Mouse (Mus musculus) MEL (cell line): ENCODE measurements around the gene Nfia. TPM values are rescaled to one million over a fixed set of nuclear protein-coding genes. Genes with fewer than 3 reads are reported as not detected.

ENCODE experiments used
- DNase-seq: peaks from one replicate; pipeline ENCODE4 v3.0.0; 2011; ENCODE audit warnings: low read depth, low spot score
- H3K27ac ChIP-seq: 2 replicates; pipeline ENCODE4 v1.5.1; 2012; ENCODE audit warnings: low read depth, mild to moderate bottlenecking, control low read depth, low read length, moderate library complexity; ENCODE audit not compliant: control insufficient read depth
- H3K27me3 ChIP-seq, 2 experiments: fragments of 150-350 bp in 1 of 2; sonication (generic) in 1 of 2; 2 replicates each; pipeline ENCODE4 v1.6.1; 2012; ENCODE audit warnings: low read length in 2 of 2, mild to moderate bottlenecking in 2 of 2, improper control_type of control experiment in 1 of 2, moderate library complexity in 1 of 2; ENCODE audit not compliant: insufficient read depth in 2 of 2, control insufficient read depth in 1 of 2
- H3K36me3 ChIP-seq, 2 experiments: 2 replicates each; pipeline ENCODE4 v1.6.1; 2012 to 2014; ENCODE audit warnings: low read length in 2 of 2, improper control_type of control experiment in 1 of 2, inconsistent platforms in 1 of 2, mild to moderate bottlenecking in 1 of 2; ENCODE audit not compliant: insufficient read depth in 2 of 2, control insufficient read depth in 1 of 2
- H3K4me1 ChIP-seq, 2 experiments: fragments of 150-350 bp in 1 of 2; sonication (generic) in 1 of 2; 2 replicates each; pipeline ENCODE4 v1.6.1; 2012; ENCODE audit warnings: low read length in 2 of 2, improper control_type of control experiment in 1 of 2, mild to moderate bottlenecking in 1 of 2; ENCODE audit not compliant: insufficient read depth in 2 of 2, control insufficient read depth in 1 of 2
- H3K4me3 ChIP-seq, 2 experiments: fragments of 150-350 bp in 1 of 2; sonication (generic) in 1 of 2; 2 replicates each; pipeline ENCODE4 v1.5.1; 2012; ENCODE audit warnings: low read depth in 2 of 2, low read length in 2 of 2, mild to moderate bottlenecking in 2 of 2, moderate library complexity in 2 of 2, control low read depth in 1 of 2, improper control_type of control experiment in 1 of 2; ENCODE audit not compliant: control insufficient read depth in 1 of 2, insufficient read depth in 1 of 2
- H3K79me2 ChIP-seq: 2 replicates; pipeline ENCODE4 v1.6.1; 2012; ENCODE audit warnings: mild to moderate bottlenecking, low read length, moderate library complexity; ENCODE audit not compliant: control insufficient read depth, poor library complexity, insufficient read depth
- H3K9ac ChIP-seq: 2 replicates; pipeline ENCODE4 v1.6.1; 2012; ENCODE audit warnings: low read depth, mild to moderate bottlenecking, control low read depth, low read length, moderate library complexity; ENCODE audit not compliant: control insufficient read depth, poor library complexity, severe bottlenecking
- H3K9me3 ChIP-seq: fragments of 150-350 bp; sonication (generic); replicated peaks from 2 replicates; pipeline ENCODE4 v1.6.1; 2012; ENCODE audit warnings: mild to moderate bottlenecking, low read length, improper control_type of control experiment, moderate library complexity; ENCODE audit not compliant: insufficient read depth
- BHLHE40 ChIP-seq: IDR thresholded peaks from 2 replicates; pipeline ENCODE4 v1.6.1; 2012; ENCODE audit warnings: low read depth, mild to moderate bottlenecking, inconsistent platforms, low read length, improper control_type of control experiment, borderline replicate concordance
- CHD1 ChIP-seq: IDR thresholded peaks from 2 replicates; pipeline ENCODE4 v1.6.1; 2012; ENCODE audit warnings: low read depth, mild to moderate bottlenecking, inconsistent platforms, low read length, improper control_type of control experiment
- CHD2 ChIP-seq: IDR thresholded peaks from 2 replicates; pipeline ENCODE4 v1.6.1; 2011; ENCODE audit warnings: low read length, improper control_type of control experiment
- CTCF ChIP-seq, 3 experiments: IDR thresholded peaks in 2 of 3; conservative IDR thresholded peaks in 1 of 3; 2 replicates each; pipeline ENCODE4 v1.5.1; 2011 to 2012; ENCODE audit warnings: low read length in 3 of 3, low read depth in 2 of 3, mild to moderate bottlenecking in 2 of 3, improper control_type of control experiment in 1 of 3, inconsistent platforms in 1 of 3, mixed read lengths in 1 of 3, moderate library complexity in 1 of 3; ENCODE audit not compliant: control insufficient read depth in 1 of 3, insufficient read depth in 1 of 3, poor library complexity in 1 of 3, severe bottlenecking in 1 of 3
- E2F4 ChIP-seq: IDR thresholded peaks from 2 replicates; pipeline ENCODE4 v1.6.1; 2011; ENCODE audit warnings: low read depth, low read length, improper control_type of control experiment, borderline replicate concordance
- EP300 ChIP-seq, 2 experiments: IDR thresholded peaks; 2 replicates each; pipeline ENCODE4 v1.6.1; 2011; ENCODE audit warnings: improper control_type of control experiment in 2 of 2, low read length in 2 of 2, low read depth in 1 of 2, mild to moderate bottlenecking in 1 of 2
- ETS1 ChIP-seq: IDR thresholded peaks from 2 replicates; pipeline ENCODE4 v1.6.1; 2012; ENCODE audit warnings: low read depth, mild to moderate bottlenecking, inconsistent platforms, low read length, improper control_type of control experiment, moderate library complexity
- GATA1 ChIP-seq: IDR thresholded peaks from 2 replicates; pipeline ENCODE4 v1.6.1; 2011; ENCODE audit warnings: low read depth, low read length, improper control_type of control experiment
- HCFC1 ChIP-seq: IDR thresholded peaks from 2 replicates; pipeline ENCODE4 v1.6.1; 2012; ENCODE audit warnings: low read depth, mild to moderate bottlenecking, inconsistent platforms, low read length, improper control_type of control experiment, moderate library complexity
- MAX ChIP-seq: IDR thresholded peaks from 2 replicates; pipeline ENCODE4 v1.6.1; 2011; ENCODE audit warnings: low read length, improper control_type of control experiment
- MEF2A ChIP-seq: IDR thresholded peaks from 2 replicates; pipeline ENCODE4 v1.6.1; 2014; ENCODE audit warnings: low read depth, mild to moderate bottlenecking, inconsistent platforms, low read length, improper control_type of control experiment; ENCODE audit not compliant: poor library complexity, insufficient replicate concordance, severe bottlenecking; ENCODE audit errors: extremely low read depth
- MXI1 ChIP-seq: IDR thresholded peaks from 2 replicates; pipeline ENCODE4 v1.6.1; 2011; ENCODE audit warnings: mild to moderate bottlenecking, low read depth, low read length, improper control_type of control experiment
- MYB ChIP-seq: IDR thresholded peaks from 2 replicates; pipeline ENCODE4 v1.6.1; 2011; ENCODE audit warnings: mild to moderate bottlenecking, low read depth, low read length, improper control_type of control experiment
- POLR2AphosphoS2 ChIP-seq: IDR thresholded peaks from 2 replicates; pipeline ENCODE4 v1.6.1; 2011; ENCODE audit warnings: low read length, improper control_type of control experiment
- POLR2AphosphoS5 ChIP-seq: IDR thresholded peaks from 2 replicates; pipeline ENCODE4 v1.6.1; 2012; ENCODE audit warnings: low read depth, borderline replicate concordance, mild to moderate bottlenecking, inconsistent platforms, low read length, moderate library complexity, mixed read lengths
- RCOR1 ChIP-seq: IDR thresholded peaks from 2 replicates; pipeline ENCODE4 v1.6.1; 2012; ENCODE audit warnings: low read depth, mild to moderate bottlenecking, inconsistent platforms, low read length, improper control_type of control experiment
- SIN3A ChIP-seq: IDR thresholded peaks from 2 replicates; pipeline ENCODE4 v1.6.1; 2012; ENCODE audit warnings: low read length, improper control_type of control experiment, inconsistent platforms
- TAL1 ChIP-seq: IDR thresholded peaks from 2 replicates; pipeline ENCODE4 v1.6.1; 2012; ENCODE audit warnings: mild to moderate bottlenecking, inconsistent platforms, low read length, moderate library complexity, mixed read lengths
- TBP ChIP-seq: IDR thresholded peaks from 2 replicates; pipeline ENCODE4 v1.8.0; 2011; ENCODE audit warnings: low read depth, low read length, improper control_type of control experiment
- TCF12 ChIP-seq: IDR thresholded peaks from 2 replicates; pipeline ENCODE4 v1.6.1; 2014; ENCODE audit warnings: low read depth, mild to moderate bottlenecking, inconsistent platforms, low read length, improper control_type of control experiment, moderate library complexity
- UBTF ChIP-seq: IDR thresholded peaks from 2 replicates; pipeline ENCODE4 v1.6.1; 2012; ENCODE audit warnings: low read depth, mild to moderate bottlenecking, inconsistent platforms, low read length, improper control_type of control experiment, moderate library complexity, borderline replicate concordance; ENCODE audit not compliant: insufficient read depth
- USF1 ChIP-seq: IDR thresholded peaks from 2 replicates; pipeline ENCODE4 v1.6.1; 2014; ENCODE audit warnings: low read depth, mild to moderate bottlenecking, inconsistent platforms, low read length, improper control_type of control experiment, moderate library complexity
- ZC3H11A ChIP-seq: IDR thresholded peaks from 2 replicates; pipeline ENCODE4 v1.6.1; 2012; ENCODE audit warnings: low read depth, mild to moderate bottlenecking, inconsistent platforms, low read length, improper control_type of control experiment
- ZKSCAN1 ChIP-seq: IDR thresholded peaks from 2 replicates; pipeline ENCODE4 v1.6.1; 2012; ENCODE audit warnings: low read depth, mild to moderate bottlenecking, inconsistent platforms, low read length, improper control_type of control experiment, moderate library complexity
- polyA plus RNA-seq, 2 experiments: library from polyadenylated mRNA; stranded (reverse) in 1 of 2; unstranded in 1 of 2; fragments of >175 nt in 1 of 2; fragments of >200 nt in 1 of 2; gene quantifications; 2 replicates each; pipeline versions ENCODE4 v1.2.1 to v1.2.4; 2012; ENCODE audit warnings: low replicate concordance in 2 of 2, low read depth in 1 of 2; ENCODE audit not compliant: insufficient read length in 2 of 2, insufficient read depth in 1 of 2, missing spikeins in 1 of 2
- total RNA-seq: library from RNA; depleted of rRNA; stranded (reverse); fragments of 300-350 nt; gene quantifications from 2 replicates; pipeline ENCODE4 v1.2.3, GENCODE M21; 2012

Gene Nfia
- total and polyA plus RNA-seq, 3 experiments, result 10.2 to 20.5 (median 13.4) TPM

DNA sequence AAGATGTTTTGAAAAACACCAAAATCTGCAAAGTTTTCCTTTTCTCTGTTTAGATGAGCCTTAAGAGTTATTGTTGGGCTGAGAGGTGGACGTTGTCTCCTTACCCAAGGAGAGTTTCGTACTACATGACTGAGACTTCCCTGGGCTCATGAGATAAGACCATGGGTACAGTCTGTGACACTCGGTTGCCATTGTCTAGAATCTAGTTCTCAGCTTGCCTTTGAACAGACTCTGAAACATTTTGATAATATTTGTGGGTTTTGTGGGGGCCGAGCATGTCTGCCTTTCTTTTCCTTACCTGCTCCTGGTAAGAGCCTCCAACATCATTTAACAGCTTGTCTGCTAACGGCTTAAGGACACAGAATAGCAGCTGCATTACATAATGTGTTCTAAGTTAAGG is 150.7 kb downstream of the Nfia start (continued):
- no peak for TF ChIP-seq CTCF (IDR thresholded peaks at IDR 0.05 in 2 of 3, conservative IDR thresholded peaks at IDR 0.05 in 1 of 3; ENCODE audit: control insufficient read depth in 1 of 3, insufficient read depth in 1 of 3, low read depth in 2 of 3, low read length in 3 of 3, poor library complexity in 1 of 3, severe bottlenecking in 1 of 3)
- TF ChIP-seq GATA1, result peak; percentile 92
- TF ChIP-seq HCFC1, result no peak
- no peak for TF ChIP-seq ZC3H11A
- no peak for TF ChIP-seq USF1
- TF ChIP-seq CHD1, result no peak
- TF ChIP-seq MYB, result peak; percentile 26; the same call in 1 of the 2 replicates
- no peak for TF ChIP-seq MEF2A
- no peak for TF ChIP-seq CHD2
- no peak for TF ChIP-seq POLR2AphosphoS2
- TF ChIP-seq, all 39 proteins: peak for 13

DNA sequence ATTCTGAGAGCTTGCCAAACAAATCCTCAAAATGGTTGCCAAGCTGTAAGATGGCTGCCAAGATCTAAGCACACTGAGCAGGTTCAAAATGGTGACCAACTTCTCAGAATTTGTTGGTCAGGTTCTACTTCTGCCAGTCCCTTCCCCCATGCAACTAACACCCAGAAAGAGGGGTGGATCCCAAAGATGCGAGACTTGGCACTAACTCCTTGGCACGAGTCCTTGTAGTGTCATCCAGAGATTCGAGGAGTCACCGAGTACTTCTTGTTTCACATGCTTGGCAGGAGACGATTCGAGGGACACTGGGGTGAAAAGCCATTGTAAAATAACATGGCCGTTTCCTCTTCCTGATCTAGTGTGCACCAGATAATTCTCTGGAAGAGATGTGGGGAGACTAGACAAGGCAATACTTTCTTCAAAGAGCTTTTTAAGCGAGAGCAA is 151.4 kb downstream of the Nfia start:
- H3K4me1 ChIP-seq, result peaks cover 42 to 44% of the 10 kb centered on the region in 2 experiments
- TF ChIP-seq RCOR1, result peak; percentile 72
- peak in 1 of 2 experiments; percentile 63; a peak in 3 of 4 replicates for TF ChIP-seq EP300 (IDR thresholded peaks at IDR 0.05; ENCODE audit: low read depth in 1 of 2, low read length in 2 of 2)
- TF ChIP-seq BHLHE40, result peak; percentile 77
- no peak for TF ChIP-seq MYB
- TF ChIP-seq CTCF (IDR thresholded peaks at IDR 0.05 in 2 of 3, conservative IDR thresholded peaks at IDR 0.05 in 1 of 3; ENCODE audit: control insufficient read depth in 1 of 3, insufficient read depth in 1 of 3, low read depth in 2 of 3, low read length in 3 of 3, poor library complexity in 1 of 3, severe bottlenecking in 1 of 3), result no peak
- TF ChIP-seq SIN3A, result no peak; the same call in 1 of the 2 replicates
- peak; percentile 76 for TF ChIP-seq ZC3H11A
- TF ChIP-seq UBTF, result no peak
- TF ChIP-seq MXI1, result peak; percentile 62; the same call in 1 of the 2 replicates
- TF ChIP-seq MAX, result peak; percentile 75
- 0 out of 2 replicates have a peak, but pooled peaks have one; percentile 24 for TF ChIP-seq E2F4
- peak; percentile 84 for TF ChIP-seq ETS1
- TF ChIP-seq HCFC1, result no peak
- no peak for TF ChIP-seq POLR2AphosphoS5
- TF ChIP-seq ZKSCAN1, result no peak
- peak; percentile 17; the same call in 1 of the 2 replicates for TF ChIP-seq TAL1
- peak; percentile 45; the same call in 1 of the 2 replicates for TF ChIP-seq TCF12
- no peak for TF ChIP-seq TBP

More for the DNA sequence above, 151.4 kb downstream of the Nfia start:
- no peaks in the 10 kb centered on the region for H3K27me3 ChIP-seq
- peak overlapping the region; percentile 95 for H3K27ac ChIP-seq
- H3K4me3 ChIP-seq, result peak overlapping the region; percentile 30 to 36; a peak in 3 of 4 replicates
- peak overlapping the region; percentile 61 for H3K9ac ChIP-seq
- peak; percentile 90 for DNase-seq
- H3K9me3 ChIP-seq, result no peaks in the 10 kb centered on the region
- H3K79me2 ChIP-seq, result peaks cover 38% of the 10 kb centered on the region
- peaks cover 0 to 70% of the 10 kb centered on the region in 2 experiments; a peak in 2 of 4 replicates for H3K36me3 ChIP-seq
